Mouse (Mus musculus) C2C12 (cell line): ENCODE measurements around the gene Sept9. TPM values are rescaled to one million over a fixed set of nuclear protein-coding genes. Genes with fewer than 3 reads are reported as not detected.

Source experiments
- H3K27me3 ChIP-seq: one replicate; pipeline ENCODE4 v1.6.1; 2011; ENCODE audit not compliant: control insufficient read depth, insufficient read depth, insufficient read length
- H3K36me3 ChIP-seq: one replicate; pipeline ENCODE4 v1.6.1; 2011; ENCODE audit not compliant: control insufficient read depth, insufficient read depth
- H3K4me3 ChIP-seq: one replicate; pipeline ENCODE4 v1.5.1; 2011; ENCODE audit warnings: mild to moderate bottlenecking, control low read depth; ENCODE audit not compliant: poor library complexity, insufficient read depth, severe bottlenecking
- H3K79me2 ChIP-seq: one replicate; pipeline ENCODE4 v1.6.1; 2011; ENCODE audit not compliant: control insufficient read depth, insufficient read depth
- H3K79me3 ChIP-seq: one replicate; pipeline ENCODE4 v1.6.1; 2011; ENCODE audit warnings: low read depth, control low read depth
- H3ac ChIP-seq: one replicate; pipeline ENCODE3; 2011; ENCODE audit warnings: low read depth; ENCODE audit not compliant: control insufficient read depth, insufficient read length
- CEBPB ChIP-seq: IDR thresholded peaks from one replicate; pipeline ENCODE4 v1.6.1; 2011; ENCODE audit warnings: low read depth, mild to moderate bottlenecking, control low read depth, moderate library complexity
- CTCF ChIP-seq: IDR thresholded peaks from one replicate; pipeline ENCODE4 v1.5.1; 2011; ENCODE audit not compliant: control insufficient read depth, insufficient read depth, insufficient read length
- FOSL1 ChIP-seq: IDR thresholded peaks from one replicate; pipeline ENCODE4 v1.8.0; 2011; ENCODE audit warnings: mild to moderate bottlenecking, low read length; ENCODE audit not compliant: poor library complexity, insufficient read depth, severe bottlenecking
- MAX ChIP-seq: IDR thresholded peaks from one replicate; pipeline ENCODE4 v1.6.1; 2011; ENCODE audit warnings: mild to moderate bottlenecking, control low read depth
- MYOD1 ChIP-seq: IDR thresholded peaks from one replicate; pipeline ENCODE4 v1.6.1; 2011; ENCODE audit warnings: low read depth; ENCODE audit not compliant: control insufficient read depth, insufficient read length
- MYOG ChIP-seq: IDR thresholded peaks from one replicate; pipeline ENCODE4 v1.6.1; 2011; ENCODE audit not compliant: control insufficient read depth, insufficient read length; ENCODE audit errors: extremely low read depth
- USF1 ChIP-seq: IDR thresholded peaks from one replicate; pipeline ENCODE4 v1.6.1; 2011; ENCODE audit warnings: low read depth, mild to moderate bottlenecking, control low read depth, moderate library complexity
- polyA plus RNA-seq: library from polyadenylated mRNA; unstranded; fragments of >200 nt; fragmentation: generic; extraction: Trizol; gene quantifications from one replicate; pipeline ENCODE4 v1.2.1, GENCODE M21; 2012; ENCODE audit warnings: missing spikeins

The Sept9 gene
- polyA plus RNA-seq, 1 experiment: 266 TPM

- no peak overlapping the region for H3ac ChIP-seq
- no peaks in the 10 kb centered on the region for H3K79me3 ChIP-seq
- no peak overlapping the region for H3K4me3 ChIP-seq
- no peaks in the 10 kb centered on the region for H3K36me3 ChIP-seq
- H3K79me2 ChIP-seq: no peaks in the 10 kb centered on the region
- TF ChIP-seq MYOG (no peak), FOSL1 (no peak), CTCF (no peak)
- peaks cover 20% of the 10 kb centered on the region for H3K27me3 ChIP-seq
Measured at GRCm38 (mm10) chr11:117401583-117402367, 202.3 kb downstream of the Sept9 start.

DNA sequence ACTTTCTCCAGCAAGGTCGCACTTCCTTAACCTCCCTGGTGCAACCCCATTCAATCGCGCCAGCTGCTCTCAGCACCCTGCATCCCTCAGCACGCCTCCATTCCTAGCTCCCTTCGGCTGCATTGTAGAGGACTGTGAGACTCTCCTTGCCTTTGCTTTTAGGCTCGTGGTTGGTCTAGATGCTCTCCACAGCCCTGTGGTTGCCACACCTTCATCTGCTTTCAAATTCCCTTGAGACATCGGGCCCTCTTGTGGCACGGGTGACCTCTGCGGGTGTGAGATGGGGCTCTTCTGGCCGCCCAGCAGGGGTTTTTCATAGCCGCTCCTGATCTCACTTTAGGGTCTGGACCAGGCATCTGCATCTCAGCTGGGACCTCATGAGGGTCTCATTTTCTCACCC lies 203.1 kb downstream of the Sept9 start:
- Histone ChIP-seq H3K36me3 (no peaks in the 10 kb centered on the region), H3K79me2 (no peaks in the 10 kb centered on the region), H3K4me3 (no peak overlapping the region), H3K79me3 (no peaks in the 10 kb centered on the region), H3ac (no peak overlapping the region), H3K27me3 (peaks cover 20% of the 10 kb centered on the region)
- TF ChIP-seq MAX: no peak

GRCm38 (mm10) chr11:117403073-117403472 lies 203.6 kb downstream of the Sept9 start:
- H3ac ChIP-seq: no peak overlapping the region
- TF ChIP-seq CTCF (no peak), MYOD1 (no peak), FOSL1 (no peak), CEBPB (no peak), MAX (no peak), MYOG (no peak), USF1 (no peak)
- no peaks in the 10 kb centered on the region for H3K79me2 ChIP-seq
- H3K27me3 ChIP-seq: peaks cover 17% of the 10 kb centered on the region
- no peak overlapping the region for H3K4me3 ChIP-seq
- H3K79me3 ChIP-seq: no peaks in the 10 kb centered on the region
- H3K36me3 ChIP-seq: no peaks in the 10 kb centered on the region

- no peak overlapping the region for H3K4me3 ChIP-seq
- H3K27me3 ChIP-seq: peaks cover 13% of the 10 kb centered on the region
- H3ac ChIP-seq: no peak overlapping the region
- TF ChIP-seq MAX: no peak
- no peak for TF ChIP-seq CTCF
- no peak for TF ChIP-seq MYOD1
- TF ChIP-seq CEBPB: no peak
- TF ChIP-seq USF1: no peak
- no peak for TF ChIP-seq FOSL1
- TF ChIP-seq MYOG: no peak
- H3K79me2 ChIP-seq: no peaks in the 10 kb centered on the region
- H3K36me3 ChIP-seq: no peaks in the 10 kb centered on the region
- H3K79me3 ChIP-seq: no peaks in the 10 kb centered on the region
Measured at GRCm38 (mm10) chr11:117403781-117404180, 204.3 kb downstream of the Sept9 start.

- peaks cover 8% of the 10 kb centered on the region for H3K27me3 ChIP-seq
- TF ChIP-seq USF1: no peak
- no peak for TF ChIP-seq MAX
- no peak for TF ChIP-seq CEBPB
- no peak for TF ChIP-seq MYOG
- TF ChIP-seq CTCF: no peak
- TF ChIP-seq MYOD1: no peak
- TF ChIP-seq FOSL1: no peak
Measured at GRCm38 (mm10) chr11:117406711-117407110, 207.2 kb downstream of the Sept9 start.

GRCm38 (mm10) chr11:117407196-117407595 lies 207.7 kb downstream of the Sept9 start:
- no peak overlapping the region for H3K4me3 ChIP-seq

More at GRCm38 (mm10) chr11:117406711-117407110, 207.2 kb downstream of the Sept9 start:
- Histone ChIP-seq H3K4me3 (no peak overlapping the region), H3K36me3 (no peaks in the 10 kb centered on the region), H3K79me2 (no peaks in the 10 kb centered on the region), H3ac (no peak overlapping the region), H3K79me3 (no peaks in the 10 kb centered on the region)

More at GRCm38 (mm10) chr11:117407196-117407595, 207.7 kb downstream of the Sept9 start:
- Histone ChIP-seq H3K79me3 (no peaks in the 10 kb centered on the region), H3K36me3 (no peaks in the 10 kb centered on the region), H3K79me2 (no peaks in the 10 kb centered on the region), H3ac (no peak overlapping the region), H3K27me3 (peaks cover 8% of the 10 kb centered on the region)
- TF ChIP-seq USF1: no peak
- TF ChIP-seq FOSL1: no peak
- no peak for TF ChIP-seq CTCF
- no peak for TF ChIP-seq MYOG
- TF ChIP-seq CEBPB: no peak
- no peak for TF ChIP-seq MAX
- TF ChIP-seq MYOD1: no peak
